8 mouse cellular contexts compared by ENCODE assay signal in genomic region chr10:93162276-93162971, GRCm38 (mm10). TPM values are rescaled to one million over a fixed set of nuclear protein-coding genes. Genes with fewer than 3 reads are reported as not detected.
A peak's percentile ranks its signal among the peaks of the same experiment; 100 is the strongest.
DNase-seq lines count a peak whose midpoint lies in the region; ATAC-seq and TF ChIP-seq lines count a peak whose summit lies in the region.

No protein-coding gene starts in this region.

- peak overlapping the region; percentile 98 for H3K4me3 ChIP-seq in gastrocnemius, adult 2 months
- peak overlapping the region; percentile 97 for H3K4me3 ChIP-seq in forebrain, embryonic 12.5 days (replicated peaks)
- H3K4me3 ChIP-seq in liver, embryonic 15.5 days (replicated peaks), result peak overlapping the region; percentile 100

- H3K27me3 ChIP-seq in forebrain, embryonic 12.5 days, result no peaks in the 10 kb centered on the region
- no peaks in the 10 kb centered on the region for H3K27me3 ChIP-seq in liver, embryonic 15.5 days

- peak overlapping the region; percentile 98 for H3K9ac ChIP-seq in forebrain, embryonic 12.5 days
- peak overlapping the region; percentile 98 for H3K9ac ChIP-seq in liver, embryonic 15.5 days

- intact Hi-C loops in gastrocnemius, adult 2 months (cut with DNase I), result loop anchor here (5.0 kb wide), 3 partner anchors 70 to 265 kb away; no protein-coding TSS in a partner anchor
- intact Hi-C loops in left cerebral cortex, postnatal 4 days (cut with DNase I), result loop anchor here (5.0 to 10.0 kb wide), 3 partner anchors 52 to 115 kb away; no protein-coding TSS in a partner anchor

- H3K4me2 ChIP-seq in forebrain, embryonic 12.5 days, result peak overlapping the region; percentile 74
- peak overlapping the region; percentile 70 for H3K4me2 ChIP-seq in liver, embryonic 15.5 days

- ATAC-seq in forebrain, embryonic 12.5 days (ENCODE audit: low FRiP score), result no peak
- ATAC-seq in liver, embryonic 15.5 days (ENCODE audit: insufficient read depth), result no peak
- ATAC-seq in inflammation-experienced regulatory T-cells, adult 6 months, result no peak

- H3K36me3 ChIP-seq in forebrain, embryonic 12.5 days (replicated peaks), result no peaks in the 10 kb centered on the region
- no peaks in the 10 kb centered on the region for H3K36me3 ChIP-seq in liver, embryonic 15.5 days (replicated peaks)

- no peaks in the 10 kb centered on the region for H3K9me3 ChIP-seq in forebrain, embryonic 12.5 days
- H3K9me3 ChIP-seq in liver, embryonic 15.5 days (replicated peaks), result no peaks in the 10 kb centered on the region

- DNase-seq in gastrocnemius, adult 2 months, result no peak
- DNase-seq in gastrocnemius, adult 8-10 months (ENCODE audit: low spot score in 2 of 2), result no peak
- peak; percentile 68 for DNase-seq in A20 (ENCODE audit: low read depth, low spot score)
- DNase-seq in layer of hippocampus, postnatal 14 days (ENCODE audit: low spot score in 2 of 2), result no peak
- no peak for DNase-seq in left cerebral cortex, postnatal 4 days

- H3K27ac ChIP-seq in gastrocnemius, adult 2 months, result peak overlapping the region; percentile 96
- peak overlapping the region; percentile 100 for H3K27ac ChIP-seq in forebrain, embryonic 12.5 days
- H3K27ac ChIP-seq in liver, embryonic 15.5 days (replicated peaks), result peak overlapping the region; percentile 96

- peaks cover 42% of the 10 kb centered on the region for H3K4me1 ChIP-seq in forebrain, embryonic 12.5 days
- H3K4me1 ChIP-seq in liver, embryonic 15.5 days (replicated peaks), result peaks cover 56% of the 10 kb centered on the region

- 6% methylated on average over 11 of the region's 11 CpGs for WGBS in forebrain, embryonic 12.5 days
- WGBS in liver, embryonic 15.5 days (ENCODE audit: insufficient replicate concordance), result 6% methylated on average over 11 of the region's 11 CpGs

- TF ChIP-seq CTCF in gastrocnemius, adult 2 months (IDR thresholded peaks at IDR 0.05), result no peak

RNA-seq across cellular contexts. Expression of gene Cdk17, which starts 1.7 kb away (rescaled TPM):
- total RNA-seq in gastrocnemius, adult 2 months (2021), result 1 to 10 TPM; 5.4 to 6.1 TPM
- total RNA-seq in gastrocnemius, adult 8-10 months (2022), result 1 to 10 TPM; 3.3 to 6.1 (median 4.2) TPM
- polyA plus RNA-seq in forebrain, embryonic 12.5 days (2016; fragmentation: Nextera tagmentation; extraction: Ambion mirVana), result 44.6 and 45.7 TPM in 2 replicates
- 10.1 and 11.0 TPM in 2 replicates for polyA plus RNA-seq in liver, embryonic 15.5 days (2015; fragmentation: Nextera tagmentation; extraction: Ambion mirVana)
- 100 to 1,000 TPM; 138 to 142 TPM for total RNA-seq in layer of hippocampus, postnatal 14 days (2021)
- polyA plus RNA-seq in inflammation-experienced regulatory T-cells, adult 6 months (2017; shearing (Covaris generic)), result 10 to 100 TPM; 40.0 to 51.5 (median 43.0) TPM
- total RNA-seq in left cerebral cortex, postnatal 4 days (2021), result 100 to 1,000 TPM; 102 to 106 TPM

Comparison
In these comparisons a context has a peak if more than half of its experiments do, and no peak if none do; other contexts are left out.
1. RNA of gene Cdk17, which starts 1.7 kb away (total RNA-seq): 138 to 142 TPM in layer of hippocampus, postnatal 14 days and 102 to 106 TPM in left cerebral cortex, postnatal 4 days; 5.4 to 6.1 TPM in gastrocnemius, adult 2 months and 3.3 to 6.1 TPM in gastrocnemius, adult 8-10 months; every median in the first group is over 10 times any median in the second.
2. Peak in every context shown above with its lines, with median percentiles within 50 percentile points of each other: H3K27ac ChIP-seq and H3K4me3 ChIP-seq.